Mouse (Mus musculus): Measurements from ENCODE around the gene Kcnq1.

GRCm38 (mm10) chr7:143194064-143194463, 87.9 kb downstream of the Kcnq1 start:
- TF ChIP-seq CTCF (IDR thresholded peaks at IDR 0.05; ENCODE audit: low read depth) (no peak), EP300 (IDR thresholded peaks at IDR 0.05; ENCODE audit: low read depth) (no peak)
